Mouse (Mus musculus): Measurements from ENCODE around the gene Elavl4. TPM values are rescaled to one million over a fixed set of nuclear protein-coding genes. Genes with fewer than 3 reads are reported as not detected.

The Elavl4 gene
- polyA plus RNA-seq, 1 experiment from 2014 or later: 65.5 TPM

DNA sequence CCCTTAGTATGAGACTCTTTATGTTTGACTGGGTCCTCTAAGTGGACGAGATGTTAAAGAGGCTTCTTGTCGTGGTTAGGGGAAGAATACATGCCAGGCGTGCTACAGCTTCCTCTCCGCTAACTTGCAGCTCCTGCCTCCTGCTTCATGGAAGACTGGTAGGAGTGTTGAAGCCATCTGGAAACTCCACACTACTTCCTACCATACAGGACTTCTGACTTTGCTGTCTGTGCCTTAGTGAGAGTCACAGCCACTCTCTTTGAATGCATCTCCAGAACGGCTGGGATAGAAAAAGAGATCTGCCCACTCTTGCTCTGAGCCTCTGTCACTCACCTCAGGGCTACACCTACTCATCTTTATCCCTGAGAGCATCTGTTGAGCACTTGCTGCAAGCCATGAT, 132.9 kb downstream of the Elavl4 start:
- H3K27ac ChIP-seq (ENCODE audit: low read length): no peak overlapping the region

DNA sequence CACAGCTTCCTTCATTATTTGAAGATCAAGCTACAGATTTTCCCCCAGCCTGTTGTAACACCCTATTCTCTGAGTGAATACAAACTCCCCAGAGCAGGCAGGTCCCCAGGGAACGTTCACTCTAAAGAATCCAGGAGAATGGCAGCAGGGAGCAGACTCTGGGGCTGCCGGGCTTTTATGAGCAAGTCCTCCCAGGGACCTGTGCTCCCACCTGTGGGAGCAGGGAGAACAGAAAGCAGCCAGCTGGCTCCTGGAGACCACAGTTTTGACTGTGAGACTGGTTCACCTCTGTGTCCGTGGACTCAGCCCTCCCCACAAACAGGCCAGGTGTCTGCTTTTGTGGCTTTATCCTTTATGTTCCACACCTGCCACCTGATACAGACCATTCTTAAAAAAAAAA, 134.2 kb downstream of the Elavl4 start:
- Histone ChIP-seq H3K36me3 (ENCODE audit: control insufficient read depth, insufficient read depth, low read length) (no peaks in the 10 kb centered on the region), H3K27me3 (ENCODE audit: control insufficient read depth, insufficient read depth, low read length) (no peaks in the 10 kb centered on the region), H3K9me3 (ENCODE audit: control insufficient read depth, low read depth, low read length) (no peaks in the 10 kb centered on the region), H3K9ac (replicated peaks; ENCODE audit: low read depth, low read length) (no peak overlapping the region), H3K4me2 (replicated peaks; ENCODE audit: low read depth, low read length) (no peak overlapping the region), H3K4me3 (ENCODE audit: low read depth, low read length) (no peak overlapping the region), H3K4me1 (ENCODE audit: control insufficient read depth, insufficient read depth, low read length) (no peaks in the 10 kb centered on the region), H3K27ac (ENCODE audit: low read length) (no peak overlapping the region)
- ATAC-seq (ENCODE audit: insufficient number of reproducible peaks, insufficient read depth, low FRiP score, low read depth): no peak
- 47% methylated on average over 3 of the region's 3 CpGs for WGBS

More for the DNA sequence above, 132.9 kb downstream of the Elavl4 start:
- Histone ChIP-seq H3K4me3 (ENCODE audit: low read depth, low read length) (no peak overlapping the region), H3K9ac (replicated peaks; ENCODE audit: low read depth, low read length) (no peak overlapping the region), H3K36me3 (ENCODE audit: control insufficient read depth, insufficient read depth, low read length) (no peaks in the 10 kb centered on the region), H3K4me2 (replicated peaks; ENCODE audit: low read depth, low read length) (no peak overlapping the region), H3K27me3 (ENCODE audit: control insufficient read depth, insufficient read depth, low read length) (no peaks in the 10 kb centered on the region), H3K9me3 (ENCODE audit: control insufficient read depth, low read depth, low read length) (no peaks in the 10 kb centered on the region), H3K4me1 (ENCODE audit: control insufficient read depth, insufficient read depth, low read length) (no peaks in the 10 kb centered on the region)
- 84% methylated on average over 5 of the region's 5 CpGs for WGBS
- ATAC-seq (ENCODE audit: insufficient number of reproducible peaks, insufficient read depth, low FRiP score, low read depth): no peak

DNA sequence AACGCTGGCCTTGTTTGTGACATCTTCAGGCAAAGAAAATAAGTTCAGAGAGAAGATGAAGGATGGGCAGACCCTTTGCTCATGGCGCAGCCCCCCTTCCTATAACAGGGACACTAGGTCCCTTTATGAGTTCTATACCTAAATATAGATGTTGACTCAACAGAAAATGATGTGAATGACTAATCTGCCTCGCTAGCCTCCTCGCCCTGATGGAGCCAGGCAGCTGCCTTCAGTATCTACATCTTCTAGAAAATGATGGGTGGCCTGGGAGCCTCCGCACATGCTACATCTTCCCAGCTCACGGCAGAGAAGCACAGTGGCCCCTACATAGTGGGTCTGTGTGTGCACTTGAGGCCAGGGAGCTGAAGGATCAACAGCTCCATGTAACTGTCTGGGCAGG, 137.2 kb downstream of the Elavl4 start:
- Histone ChIP-seq H3K9ac (replicated peaks; ENCODE audit: low read depth, low read length) (no peak overlapping the region), H3K4me1 (ENCODE audit: control insufficient read depth, insufficient read depth, low read length) (no peaks in the 10 kb centered on the region), H3K27me3 (ENCODE audit: control insufficient read depth, insufficient read depth, low read length) (no peaks in the 10 kb centered on the region), H3K4me2 (replicated peaks; ENCODE audit: low read depth, low read length) (no peak overlapping the region), H3K4me3 (ENCODE audit: low read depth, low read length) (no peak overlapping the region), H3K9me3 (ENCODE audit: control insufficient read depth, low read depth, low read length) (no peaks in the 10 kb centered on the region), H3K36me3 (ENCODE audit: control insufficient read depth, insufficient read depth, low read length) (no peaks in the 10 kb centered on the region), H3K27ac (ENCODE audit: low read length) (no peak overlapping the region)
- 79% methylated on average over 6 of the region's 6 CpGs for WGBS
- ATAC-seq (ENCODE audit: insufficient number of reproducible peaks, insufficient read depth, low FRiP score, low read depth): no peak

DNA sequence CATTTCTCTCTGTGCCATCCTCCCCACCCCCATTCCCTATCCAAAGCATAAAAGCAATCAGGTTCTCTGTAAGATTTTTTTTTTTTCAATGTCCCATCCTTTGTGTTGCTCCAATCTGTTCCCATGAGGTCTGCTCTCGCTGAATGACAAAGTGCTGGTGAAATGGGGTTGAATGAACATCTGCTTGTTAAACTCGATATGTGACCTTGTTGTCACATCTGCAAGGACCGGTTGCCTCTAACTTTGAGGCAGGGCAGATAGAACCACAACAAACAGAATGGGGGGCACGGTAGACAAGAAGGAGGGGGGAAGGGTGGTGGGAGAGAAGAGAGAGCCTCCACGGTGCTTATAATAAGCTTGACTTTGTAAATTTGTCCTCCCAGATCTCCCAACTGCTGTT, 138.0 kb downstream of the Elavl4 start:
- WGBS: 38% methylated on average over 5 of the region's 5 CpGs
- no peaks in the 10 kb centered on the region for H3K9me3 ChIP-seq (ENCODE audit: control insufficient read depth, low read depth, low read length)
- H3K27ac ChIP-seq (ENCODE audit: low read length): no peak overlapping the region
- no peaks in the 10 kb centered on the region for H3K36me3 ChIP-seq (ENCODE audit: control insufficient read depth, insufficient read depth, low read length)
- no peaks in the 10 kb centered on the region for H3K27me3 ChIP-seq (ENCODE audit: control insufficient read depth, insufficient read depth, low read length)
- no peaks in the 10 kb centered on the region for H3K4me1 ChIP-seq (ENCODE audit: control insufficient read depth, insufficient read depth, low read length)
- no peak overlapping the region for H3K4me3 ChIP-seq (ENCODE audit: low read depth, low read length)
- H3K9ac ChIP-seq (replicated peaks; ENCODE audit: low read depth, low read length): no peak overlapping the region
- no peak overlapping the region for H3K4me2 ChIP-seq (replicated peaks; ENCODE audit: low read depth, low read length)
- no peak for ATAC-seq (ENCODE audit: insufficient number of reproducible peaks, insufficient read depth, low FRiP score, low read depth)

DNA sequence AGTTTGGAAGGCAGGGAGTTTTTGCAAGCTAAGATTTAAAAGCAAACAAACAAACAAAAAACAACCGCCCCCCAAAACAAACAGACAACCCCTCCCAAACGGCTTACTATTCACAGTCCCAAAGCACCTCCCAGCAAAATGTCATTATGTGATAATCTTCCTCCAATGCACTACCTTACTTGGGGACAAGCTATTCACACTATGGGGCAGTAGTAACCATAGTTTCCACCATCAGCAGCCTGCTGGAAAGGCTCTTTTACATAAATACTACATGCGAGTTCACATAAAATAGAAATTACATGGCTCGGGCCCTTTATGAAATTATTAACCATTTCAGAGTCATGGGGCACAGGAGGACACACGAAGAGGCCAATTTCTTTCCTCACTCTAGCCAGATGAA, 141.5 kb downstream of the Elavl4 start:
- Histone ChIP-seq H3K9me3 (ENCODE audit: control insufficient read depth, low read depth, low read length) (no peaks in the 10 kb centered on the region), H3K4me1 (ENCODE audit: control insufficient read depth, insufficient read depth, low read length) (no peaks in the 10 kb centered on the region), H3K9ac (replicated peaks; ENCODE audit: low read depth, low read length) (no peak overlapping the region), H3K36me3 (ENCODE audit: control insufficient read depth, insufficient read depth, low read length) (no peaks in the 10 kb centered on the region), H3K27me3 (ENCODE audit: control insufficient read depth, insufficient read depth, low read length) (no peaks in the 10 kb centered on the region), H3K4me2 (replicated peaks; ENCODE audit: low read depth, low read length) (no peak overlapping the region), H3K4me3 (ENCODE audit: low read depth, low read length) (no peak overlapping the region), H3K27ac (ENCODE audit: low read length) (no peak overlapping the region)
- WGBS: 80% methylated on average over 5 of the region's 5 CpGs
- no peak for ATAC-seq (ENCODE audit: insufficient number of reproducible peaks, insufficient read depth, low FRiP score, low read depth)

DNA sequence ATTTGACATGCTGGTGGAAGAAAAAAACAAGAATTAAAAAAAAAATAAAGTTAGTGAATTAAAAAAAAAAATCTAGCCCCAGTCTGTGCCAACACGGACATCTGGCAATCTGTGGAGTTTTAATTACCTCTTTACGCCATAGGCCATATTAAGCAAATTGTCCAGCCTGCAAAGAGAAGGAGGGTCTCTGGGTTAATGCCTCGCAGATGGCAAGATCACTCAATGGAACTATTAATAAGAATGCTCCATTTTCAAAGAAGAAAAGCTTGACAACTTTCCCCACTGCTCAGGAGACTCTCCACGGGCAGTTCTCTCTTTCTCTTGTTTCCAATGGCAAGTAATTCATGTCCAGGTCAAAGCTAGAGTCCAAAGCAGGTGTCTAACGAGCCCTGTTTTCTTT, 142.1 kb downstream of the Elavl4 start:
- H3K4me2 ChIP-seq (replicated peaks; ENCODE audit: low read depth, low read length): no peak overlapping the region
- H3K9ac ChIP-seq (replicated peaks; ENCODE audit: low read depth, low read length): no peak overlapping the region
- no peak overlapping the region for H3K27ac ChIP-seq (ENCODE audit: low read length)
- ATAC-seq (ENCODE audit: insufficient number of reproducible peaks, insufficient read depth, low FRiP score, low read depth): no peak
- no peaks in the 10 kb centered on the region for H3K27me3 ChIP-seq (ENCODE audit: control insufficient read depth, insufficient read depth, low read length)
- H3K4me1 ChIP-seq (ENCODE audit: control insufficient read depth, insufficient read depth, low read length): no peaks in the 10 kb centered on the region
- H3K9me3 ChIP-seq (ENCODE audit: control insufficient read depth, low read depth, low read length): no peaks in the 10 kb centered on the region
- no peak overlapping the region for H3K4me3 ChIP-seq (ENCODE audit: low read depth, low read length)
- WGBS: 72% methylated on average over 5 of the region's 5 CpGs
- H3K36me3 ChIP-seq (ENCODE audit: control insufficient read depth, insufficient read depth, low read length): no peaks in the 10 kb centered on the region

DNA sequence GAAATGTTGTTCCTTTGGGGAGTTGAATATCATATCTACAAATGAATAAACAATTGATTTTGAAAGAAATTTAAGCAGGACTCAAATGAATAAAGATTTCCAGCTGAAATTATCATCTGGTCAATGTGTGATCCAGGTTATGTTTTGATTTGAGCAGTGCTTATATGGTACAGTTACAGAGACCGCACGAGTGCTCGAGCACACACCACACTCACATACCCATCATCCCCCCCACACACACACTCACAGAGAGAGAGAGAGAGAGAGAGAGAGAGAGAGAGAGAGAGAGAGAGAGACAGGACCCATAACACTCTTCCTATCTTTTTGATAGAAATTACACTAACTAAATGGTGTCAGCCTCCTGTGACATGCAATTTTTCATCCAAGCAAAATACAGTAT, 150.0 kb downstream of the Elavl4 start:
- Histone ChIP-seq H3K27me3 (ENCODE audit: control insufficient read depth, insufficient read depth, low read length) (no peaks in the 10 kb centered on the region), H3K4me1 (ENCODE audit: control insufficient read depth, insufficient read depth, low read length) (no peaks in the 10 kb centered on the region), H3K27ac (ENCODE audit: low read length) (no peak overlapping the region), H3K36me3 (ENCODE audit: control insufficient read depth, insufficient read depth, low read length) (no peaks in the 10 kb centered on the region), H3K9me3 (ENCODE audit: control insufficient read depth, low read depth, low read length) (no peaks in the 10 kb centered on the region), H3K4me2 (replicated peaks; ENCODE audit: low read depth, low read length) (no peak overlapping the region), H3K4me3 (ENCODE audit: low read depth, low read length) (no peak overlapping the region), H3K9ac (replicated peaks; ENCODE audit: low read depth, low read length) (no peak overlapping the region)
- no peak for ATAC-seq (ENCODE audit: insufficient number of reproducible peaks, insufficient read depth, low FRiP score, low read depth)
- 52% methylated on average over 3 of the region's 3 CpGs for WGBS

DNA sequence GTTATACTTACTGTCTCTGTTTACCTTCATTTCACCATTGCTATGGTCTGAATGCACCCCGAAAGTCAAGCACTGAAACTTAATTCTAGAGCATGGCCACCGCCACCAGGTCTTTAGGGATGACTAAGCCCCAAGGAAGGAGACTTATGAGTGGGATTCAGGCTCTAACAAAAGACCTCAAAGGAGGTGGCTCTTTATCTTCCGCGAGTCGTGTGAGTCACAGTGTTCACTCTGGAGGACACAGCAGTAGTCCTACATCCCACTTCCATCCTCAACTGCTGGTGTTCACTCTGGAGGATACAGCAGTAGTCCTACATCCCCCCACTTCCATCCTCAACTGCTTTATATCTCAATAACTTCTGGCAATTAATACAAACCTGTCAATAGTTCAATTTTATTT, 151.8 kb downstream of the Elavl4 start:
- ATAC-seq (ENCODE audit: insufficient number of reproducible peaks, insufficient read depth, low FRiP score, low read depth): no peak
- H3K36me3 ChIP-seq (ENCODE audit: control insufficient read depth, insufficient read depth, low read length): no peaks in the 10 kb centered on the region

DNA sequence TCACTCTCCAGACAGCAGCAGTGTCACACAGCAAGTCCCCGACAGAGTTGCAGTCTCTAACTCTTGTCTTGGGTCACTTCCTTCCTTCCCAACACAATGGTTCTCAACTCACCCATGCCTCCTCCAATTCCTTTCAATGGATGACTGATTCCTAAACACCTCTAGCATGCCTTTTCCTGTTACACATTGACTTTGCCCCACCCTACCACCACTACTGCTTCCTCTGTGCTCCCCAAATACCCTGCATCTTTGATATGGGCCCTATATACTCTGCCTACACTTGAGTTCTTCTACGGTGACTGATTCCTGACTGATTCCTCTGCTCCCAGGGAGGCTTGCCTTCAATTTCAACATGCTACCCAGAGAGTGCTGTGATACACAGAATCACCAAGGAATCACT, 153.1 kb downstream of the Elavl4 start:
- Histone ChIP-seq H3K4me3 (ENCODE audit: low read depth, low read length) (no peak overlapping the region), H3K36me3 (ENCODE audit: control insufficient read depth, insufficient read depth, low read length) (no peaks in the 10 kb centered on the region), H3K4me1 (ENCODE audit: control insufficient read depth, insufficient read depth, low read length) (no peaks in the 10 kb centered on the region), H3K4me2 (replicated peaks; ENCODE audit: low read depth, low read length) (no peak overlapping the region), H3K9ac (replicated peaks; ENCODE audit: low read depth, low read length) (no peak overlapping the region), H3K9me3 (ENCODE audit: control insufficient read depth, low read depth, low read length) (0 out of 2 replicates have a peak, but pooled peaks cover 3% of the 10 kb centered on the region), H3K27me3 (ENCODE audit: control insufficient read depth, insufficient read depth, low read length) (no peaks in the 10 kb centered on the region), H3K27ac (ENCODE audit: low read length) (no peak overlapping the region)
- 76% methylated on average over 2 of the region's 2 CpGs for WGBS
- no peak for ATAC-seq (ENCODE audit: insufficient number of reproducible peaks, insufficient read depth, low FRiP score, low read depth)

More for the DNA sequence above, 151.8 kb downstream of the Elavl4 start:
- Histone ChIP-seq H3K4me3 (ENCODE audit: low read depth, low read length) (no peak overlapping the region), H3K27ac (ENCODE audit: low read length) (no peak overlapping the region), H3K4me1 (ENCODE audit: control insufficient read depth, insufficient read depth, low read length) (no peaks in the 10 kb centered on the region), H3K9me3 (ENCODE audit: control insufficient read depth, low read depth, low read length) (0 out of 2 replicates have a peak, but pooled peaks cover 3% of the 10 kb centered on the region), H3K27me3 (ENCODE audit: control insufficient read depth, insufficient read depth, low read length) (no peaks in the 10 kb centered on the region), H3K9ac (replicated peaks; ENCODE audit: low read depth, low read length) (no peak overlapping the region), H3K4me2 (replicated peaks; ENCODE audit: low read depth, low read length) (no peak overlapping the region)
- 83% methylated on average over 5 of the region's 5 CpGs for WGBS

Measured in stomach, embryonic 14.5 days (tissue).